Mouse (Mus musculus): ENCODE measurements around the gene Nrgn.

DNA sequence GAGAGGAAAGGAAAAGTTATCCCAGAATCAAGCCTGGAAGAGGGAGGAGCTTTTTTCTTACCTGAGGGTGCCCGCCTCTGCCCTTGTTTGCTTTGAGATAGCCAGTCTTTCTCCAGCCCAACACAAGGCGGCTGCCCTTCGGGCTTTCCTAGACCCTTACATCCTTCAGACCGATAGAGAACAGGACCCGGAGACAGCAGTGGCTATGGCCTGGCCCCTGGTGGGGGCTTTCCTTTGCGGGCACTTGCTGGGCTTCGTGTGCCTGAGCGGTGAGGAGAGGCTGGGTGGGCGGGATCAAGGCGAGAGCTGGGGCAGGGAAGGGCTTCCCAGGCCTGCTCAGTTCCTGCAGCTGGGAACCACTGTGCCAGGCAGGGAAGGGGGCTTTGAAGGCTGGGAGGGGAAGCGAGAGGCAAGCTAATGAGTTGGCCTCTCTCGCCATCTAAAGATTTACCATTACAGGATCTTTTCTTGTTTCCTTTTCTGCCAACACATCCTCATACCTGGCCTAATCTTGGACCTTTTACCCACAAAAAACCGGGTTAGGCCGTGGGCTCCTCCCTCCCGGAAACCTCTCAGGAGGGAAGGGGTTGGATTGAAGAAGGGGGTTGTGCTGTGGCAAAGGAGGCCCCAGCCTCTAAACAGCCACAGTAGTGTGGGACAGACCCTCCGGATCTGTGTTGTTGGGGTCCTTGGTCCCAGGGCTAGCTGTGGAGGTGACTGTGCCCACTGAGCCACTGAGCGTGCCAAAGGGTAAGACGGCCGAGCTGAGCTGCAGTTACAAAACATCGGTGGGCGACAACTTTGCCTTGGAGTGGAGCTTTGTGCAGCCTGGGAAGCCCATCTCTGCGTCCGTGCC, 13.3 kb downstream of the Nrgn start, which contains the start of gene Vsig2:
- TF ChIP-seq CTCF (IDR thresholded peaks at IDR 0.05; ENCODE audit: low read depth, low read length) (no peak), GATA1 (IDR thresholded peaks at IDR 0.05; ENCODE audit: borderline replicate concordance, low read length) (no peak)
